Comparison of ENCODE assay signal across 27 mouse cellular contexts in the genomic region with DNA sequence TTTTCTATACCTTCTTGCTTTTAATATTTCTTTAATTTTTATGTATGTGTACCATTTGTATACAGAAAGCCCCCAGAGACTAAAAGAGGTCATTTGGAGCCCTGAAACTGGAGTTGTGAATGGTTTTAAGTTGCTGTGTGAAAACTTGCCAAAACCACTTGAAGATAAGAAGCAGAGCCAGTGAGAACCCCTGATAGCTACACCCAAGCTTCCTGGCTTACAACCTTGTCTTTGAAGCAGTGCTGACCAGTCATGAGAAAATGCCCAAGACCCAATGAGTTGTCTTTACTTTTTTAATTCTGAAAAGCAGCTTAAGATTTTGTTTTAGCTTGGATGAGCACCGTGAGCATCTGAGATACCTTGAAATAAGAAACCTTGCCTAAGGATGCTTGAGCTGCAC. TPM values are rescaled to one million over a fixed set of nuclear protein-coding genes. Genes with fewer than 3 reads are reported as not detected.
DNase-seq lines count a peak whose midpoint lies in the region; ATAC-seq and TF ChIP-seq lines count a peak whose summit lies in the region.
"Had no signal": no experiment of that assay in that cellular context is flagged by ENCODE, and none has a peak within 500 bp of the region (broad histone marks: within the 10 kb centered on the region; RNA-seq: fewer than 3 reads in every experiment).

No protein-coding gene starts in this region.

- H3K4me3 ChIP-seq in heart, embryonic 15.5 days = no peak overlapping the region
- no peak overlapping the region for H3K4me3 ChIP-seq in heart, embryonic 11.5 days (ENCODE audit: low read depth, low read length)
- no peak overlapping the region for H3K4me3 ChIP-seq in lung, postnatal 0 days (ENCODE audit: low read depth, low read length)
- H3K4me3 ChIP-seq: embryonic facial prominence, embryonic 12.5 days; erythroblast, embryonic 14.5 days; forebrain, embryonic 13.5 days; gastrocnemius, adult 2 months; hindbrain, embryonic 13.5 days; limb, embryonic 10.5 days; liver, embryonic 15.5 days; megakaryocyte, embryonic 14.5 days; midbrain, embryonic 13.5 days had no signal

- H3K4me2 ChIP-seq in heart, embryonic 15.5 days = peak overlapping the region; percentile 18; the same call in 1 of the 2 replicates
- no peak overlapping the region for H3K4me2 ChIP-seq in heart, embryonic 11.5 days
- H3K4me2 ChIP-seq in lung, postnatal 0 days (replicated peaks; ENCODE audit: low read depth, low read length) = no peak overlapping the region
- H3K4me2 ChIP-seq: embryonic facial prominence, embryonic 12.5 days; forebrain, embryonic 13.5 days; hindbrain, embryonic 13.5 days; liver, embryonic 15.5 days; midbrain, embryonic 13.5 days had no signal

- intact Hi-C loops in heart, postnatal 36 days (cut with DNase I) = no loop called here
- intact Hi-C loops in gastrocnemius, postnatal 36 days (cut with DNase I) = no loop called here

- no peak overlapping the region for H3K9ac ChIP-seq in heart, embryonic 15.5 days
- no peak overlapping the region for H3K9ac ChIP-seq in heart, embryonic 11.5 days (ENCODE audit: low read depth, low read length)
- H3K9ac ChIP-seq in lung, postnatal 0 days (replicated peaks; ENCODE audit: low read depth) = no peak overlapping the region
- H3K9ac ChIP-seq: embryonic facial prominence, embryonic 12.5 days; forebrain, embryonic 13.5 days; hindbrain, embryonic 13.5 days; liver, embryonic 15.5 days; midbrain, embryonic 13.5 days had no signal

- no peaks in the 10 kb centered on the region for H3K36me3 ChIP-seq in heart, embryonic 15.5 days
- no peaks in the 10 kb centered on the region for H3K36me3 ChIP-seq in heart, embryonic 11.5 days (ENCODE audit: control insufficient read depth, insufficient read depth, low read length)
- no peaks in the 10 kb centered on the region for H3K36me3 ChIP-seq in lung, postnatal 0 days (ENCODE audit: insufficient read depth, low read length)
- H3K36me3 ChIP-seq: embryonic facial prominence, embryonic 12.5 days; G1E; hindbrain, embryonic 13.5 days; limb, embryonic 10.5 days; liver, embryonic 15.5 days; midbrain, embryonic 13.5 days had no signal

- DNase-seq in heart, adult 11 months = peak; percentile 82
- no peak for DNase-seq in heart, postnatal 36 days
- peak; percentile 81 for DNase-seq in 416B (ENCODE audit: low read depth)
- DNase-seq in lung, postnatal 0 days (ENCODE audit: low spot score) = peak; percentile 76
- no peak for DNase-seq in gastrocnemius, postnatal 36 days
- no peak for DNase-seq in thymus, adult 18-20 months
- DNase-seq: adrenal gland, adult 2 months; cerebellum, adult 11 months; cerebellum, adult 9-11 months; gastrocnemius, adult 2 months; kidney, adult 2 months; liver; thymus, adult 2 months; thymus, postnatal 4 days had no signal

- ATAC-seq in heart, embryonic 15.5 days (replicated peaks; ENCODE audit: insufficient number of reproducible peaks, insufficient read depth, low FRiP score, low read depth) = peak; percentile 58; the same call in 1 of the 2 replicates
- no peak for ATAC-seq in heart, embryonic 11.5 days (replicated peaks; ENCODE audit: insufficient number of reproducible peaks, low FRiP score, low TSS enrichment)
- ATAC-seq in lung, postnatal 0 days = peak; percentile 67
- ATAC-seq: forebrain, embryonic 13.5 days; midbrain, embryonic 13.5 days had no signal

- 25% methylated on average over 1 of the region's 1 CpGs for WGBS in heart, embryonic 15.5 days
- WGBS in heart, embryonic 11.5 days (ENCODE audit: insufficient replicate concordance) = 49% methylated on average over 1 of the region's 1 CpGs
- WGBS in lung, postnatal 0 days = 74% methylated on average over 1 of the region's 1 CpGs

- TF ChIP-seq CTCF in lung, postnatal 0 days (IDR thresholded peaks at IDR 0.05) = no peak

- peak; percentile 36; the same call in 1 of the 2 replicates for TF ChIP-seq EP300 in lung, postnatal 0 days (IDR thresholded peaks at IDR 0.05)

- no peak overlapping the region for H3K27ac ChIP-seq in heart, embryonic 15.5 days
- H3K27ac ChIP-seq in heart, embryonic 11.5 days (ENCODE audit: low read depth, low read length) = no peak overlapping the region
- H3K27ac ChIP-seq in lung, postnatal 0 days (ENCODE audit: low read length) = no peak overlapping the region
- H3K27ac ChIP-seq: embryonic facial prominence, embryonic 12.5 days; forebrain, embryonic 13.5 days; gastrocnemius, adult 2 months; hindbrain, embryonic 13.5 days; kidney, postnatal 0 days; limb, embryonic 10.5 days; liver, embryonic 15.5 days; midbrain, embryonic 13.5 days had no signal

- H3K4me1 ChIP-seq in heart, embryonic 15.5 days (replicated peaks) = peaks cover 42% of the 10 kb centered on the region
- peaks cover 10% of the 10 kb centered on the region for H3K4me1 ChIP-seq in heart, embryonic 11.5 days (ENCODE audit: control insufficient read depth, insufficient read depth, low read length)
- no peaks in the 10 kb centered on the region for H3K4me1 ChIP-seq in lung, postnatal 0 days (ENCODE audit: insufficient read depth, low read depth, low read length)
- H3K4me1 ChIP-seq: hindbrain, embryonic 13.5 days; megakaryocyte, embryonic 14.5 days had no signal

- H3K27me3 ChIP-seq in heart, embryonic 15.5 days = no peaks in the 10 kb centered on the region
- no peaks in the 10 kb centered on the region for H3K27me3 ChIP-seq in heart, embryonic 11.5 days (ENCODE audit: control insufficient read depth, insufficient read depth, low read length)
- no peaks in the 10 kb centered on the region for H3K27me3 ChIP-seq in lung, postnatal 0 days (replicated peaks; ENCODE audit: insufficient read depth, low read length)
- H3K27me3 ChIP-seq: CH12.LX; embryonic facial prominence, embryonic 12.5 days; forebrain, embryonic 13.5 days; hindbrain, embryonic 13.5 days; liver, embryonic 15.5 days; megakaryocyte, embryonic 14.5 days; midbrain, embryonic 13.5 days had no signal

- H3K9me3 ChIP-seq in heart, embryonic 15.5 days (replicated peaks) = no peaks in the 10 kb centered on the region
- no peaks in the 10 kb centered on the region for H3K9me3 ChIP-seq in heart, embryonic 11.5 days (replicated peaks; ENCODE audit: control insufficient read depth, low read length)
- no peaks in the 10 kb centered on the region for H3K9me3 ChIP-seq in lung, postnatal 0 days (ENCODE audit: low read length)
- H3K9me3 ChIP-seq: embryonic facial prominence, embryonic 12.5 days; forebrain, embryonic 13.5 days; G1E; hindbrain, embryonic 13.5 days; limb, embryonic 10.5 days; liver, embryonic 15.5 days; megakaryocyte, embryonic 14.5 days; midbrain, embryonic 13.5 days had no signal

RNA-seq across cellular contexts. Expression of gene Ppm1l, which starts 35.5 kb away (rescaled TPM):
- total RNA-seq in heart, postnatal 36 days (2021) = 10 to 100 TPM; 23.4 to 26.3 TPM
- polyA plus RNA-seq in heart, embryonic 15.5 days (2015; fragmentation: Nextera tagmentation; extraction: Ambion mirVana) = 8.5 and 9.4 TPM in 2 replicates
- 5.6 and 8.8 TPM in 2 replicates for polyA plus RNA-seq in heart, embryonic 11.5 days (2014; fragmentation: Nextera tagmentation; extraction: Ambion mirVana)
- 5.8 and 8.9 TPM in 2 replicates for polyA plus RNA-seq in lung, postnatal 0 days (2015; fragmentation: Nextera tagmentation; extraction: Ambion mirVana)
- total RNA-seq in gastrocnemius, postnatal 36 days (2021) = 10 to 100 TPM; 71.0 to 77.5 TPM

Comparison
In these comparisons a context has a peak if more than half of its experiments do, and no peak if none do; other contexts are left out.
1. DNase-seq: peak in heart, adult 11 months (single experiment), 416B (single experiment) and lung, postnatal 0 days (single experiment); none in heart, postnatal 36 days (0 of 2), gastrocnemius, postnatal 36 days (0 of 2) and thymus, adult 18-20 months (0 of 2).